Comparison of ENCODE assay signal across 9 mouse cellular contexts in genomic region chr17:29513044-29513730, GRCm38 (mm10). TPM values are rescaled to one million over a fixed set of nuclear protein-coding genes. Genes with fewer than 3 reads are reported as not detected.
DNase-seq lines count a peak whose midpoint lies in the region; ATAC-seq and TF ChIP-seq lines count a peak whose summit lies in the region.
"Had no signal": no experiment of that assay in that cellular context is flagged by ENCODE, and none has a peak within 500 bp of the region (broad histone marks: within the 10 kb centered on the region; RNA-seq: fewer than 3 reads in every experiment).

No protein-coding gene starts in this region.

- H3K4me1 ChIP-seq in kidney, adult 2 months (ENCODE audit: control insufficient read depth, insufficient read depth, low read length): peaks cover 4% of the 10 kb centered on the region; the same call in 1 of the 2 replicates
- no peaks in the 10 kb centered on the region for H3K4me1 ChIP-seq in lung, postnatal 0 days (ENCODE audit: insufficient read depth, low read depth, low read length)
- H3K4me1 ChIP-seq in small intestine, adult 2 months (ENCODE audit: control insufficient read depth, insufficient read depth, insufficient read length, low read length): peaks cover 2% of the 10 kb centered on the region; the same call in 1 of the 2 replicates

- H3K27ac ChIP-seq in kidney, adult 2 months (ENCODE audit: insufficient read depth, low read depth, low read length): no peak overlapping the region
- H3K27ac ChIP-seq in lung, postnatal 0 days (ENCODE audit: low read length): no peak overlapping the region
- H3K27ac ChIP-seq in small intestine, adult 2 months (ENCODE audit: insufficient read depth, low read depth, low read length): no peak overlapping the region
- H3K27ac ChIP-seq: embryonic facial prominence, embryonic 15.5 days had no signal

- no peak overlapping the region for H3K9ac ChIP-seq in lung, postnatal 0 days (replicated peaks; ENCODE audit: low read depth)
- H3K9ac ChIP-seq: embryonic facial prominence, embryonic 15.5 days had no signal

- H3K4me3 ChIP-seq in kidney, adult 2 months (ENCODE audit: insufficient read depth, low read depth, low read length): no peak overlapping the region
- H3K4me3 ChIP-seq in lung, postnatal 0 days (ENCODE audit: low read depth, low read length): no peak overlapping the region
- no peak overlapping the region for H3K4me3 ChIP-seq in small intestine, adult 2 months (ENCODE audit: low read depth, low read length)
- H3K4me3 ChIP-seq: embryonic facial prominence, embryonic 15.5 days had no signal

- no peak for TF ChIP-seq EP300 in lung, postnatal 0 days (IDR thresholded peaks at IDR 0.05)

- DNase-seq in right cerebral cortex, postnatal 10 days (ENCODE audit: low spot score in 2 of 2): peak; percentile 45 to 62
- no peak for DNase-seq in right cerebral cortex, adult 2 months (ENCODE audit: low spot score in 2 of 2)
- peak; percentile 84 for DNase-seq in c-Kit-positive CD71-positive TER-119-positive erythroid progenitor cells, embryonic 14.5 days (ENCODE audit: low spot score)
- DNase-seq in heart, adult 9 months (ENCODE audit: low spot score in 2 of 2): peak; percentile 50 to 55
- peak; percentile 77 for DNase-seq in kidney, adult 2 months
- DNase-seq in lung, postnatal 0 days (ENCODE audit: low spot score): peak; percentile 91
- DNase-seq in left cerebral cortex, adult 8-10 months (ENCODE audit: low spot score in 2 of 2): no peak

- TF ChIP-seq POLR2A in kidney, adult 2 months (IDR thresholded peaks at IDR 0.05; ENCODE audit: low read depth, low read length): no peak
- no peak for TF ChIP-seq POLR2A in small intestine, adult 2 months (IDR thresholded peaks at IDR 0.05; ENCODE audit: low read depth, low read length)

- no peak overlapping the region for H3K4me2 ChIP-seq in lung, postnatal 0 days (replicated peaks; ENCODE audit: low read depth, low read length)
- H3K4me2 ChIP-seq: embryonic facial prominence, embryonic 15.5 days had no signal

- WGBS in kidney, adult 2 months: 31% methylated on average over 13 of the region's 13 CpGs
- 28% methylated on average over 13 of the region's 13 CpGs for WGBS in lung, postnatal 0 days
- WGBS in small intestine, adult 2 months: 42% methylated on average over 13 of the region's 13 CpGs

- ATAC-seq in lung, postnatal 0 days: peak; percentile 83

- H3K27me3 ChIP-seq in kidney, adult 2 months (replicated peaks; ENCODE audit: control insufficient read depth, insufficient read depth, low read length): no peaks in the 10 kb centered on the region
- H3K27me3 ChIP-seq in lung, postnatal 0 days (replicated peaks; ENCODE audit: insufficient read depth, low read length): no peaks in the 10 kb centered on the region
- no peaks in the 10 kb centered on the region for H3K27me3 ChIP-seq in small intestine, adult 2 months (ENCODE audit: control insufficient read depth, insufficient read depth, low read length)
- H3K27me3 ChIP-seq: embryonic facial prominence, embryonic 15.5 days had no signal

- H3K36me3 ChIP-seq in kidney, adult 2 months (ENCODE audit: control insufficient read depth, insufficient read depth, low read length): no peaks in the 10 kb centered on the region
- H3K36me3 ChIP-seq in lung, postnatal 0 days (ENCODE audit: insufficient read depth, low read length): no peaks in the 10 kb centered on the region
- H3K36me3 ChIP-seq in small intestine, adult 2 months (ENCODE audit: control insufficient read depth, insufficient read depth, low read length): no peaks in the 10 kb centered on the region
- H3K36me3 ChIP-seq: embryonic facial prominence, embryonic 15.5 days had no signal

- no peaks in the 10 kb centered on the region for H3K9me3 ChIP-seq in lung, postnatal 0 days (ENCODE audit: low read length)
- H3K9me3 ChIP-seq: embryonic facial prominence, embryonic 15.5 days had no signal

- peak; percentile 95 for TF ChIP-seq CTCF in kidney, adult 2 months (conservative IDR thresholded peaks at IDR 0.05; ENCODE audit: insufficient read depth, insufficient read length, low read depth, low read length)
- peak; percentile 86 for TF ChIP-seq CTCF in lung, postnatal 0 days (IDR thresholded peaks at IDR 0.05)
- TF ChIP-seq CTCF in small intestine, adult 2 months (IDR thresholded peaks at IDR 0.05; ENCODE audit: extremely low read depth, insufficient read length, insufficient replicate concordance, low read depth, low read length): peak; percentile 80

RNA-seq across cellular contexts. Expression of gene Pim1, which starts 22.6 kb away (rescaled TPM):
- 16.0 and 18.8 TPM in 2 replicates for polyA plus RNA-seq in kidney, adult 2 months (2012; rRNA removed)
- polyA plus RNA-seq in lung, postnatal 0 days (2015; fragmentation: Nextera tagmentation; extraction: Ambion mirVana): 30.0 and 49.5 TPM in 2 replicates
- polyA plus RNA-seq in small intestine, adult 2 months (2012; rRNA removed): 38.9 and 160 TPM in 2 replicates
- 1 to 10 TPM; 4.3 to 6.0 (median 5.1) TPM for total RNA-seq in left cerebral cortex, adult 8-10 months (2022)

RNA-seq across cellular contexts. Expression of gene Gm17657, which starts 36.3 kb away (rescaled TPM):
- not detected in 2 replicates for polyA plus RNA-seq in kidney, adult 2 months (2012; rRNA removed)
- not detected in 2 replicates for polyA plus RNA-seq in lung, postnatal 0 days (2015; fragmentation: Nextera tagmentation; extraction: Ambion mirVana)
- polyA plus RNA-seq in small intestine, adult 2 months (2012; rRNA removed): not detected in 2 replicates
- total RNA-seq in left cerebral cortex, adult 8-10 months (2022): not detected
- polyA plus RNA-seq: embryonic facial prominence, embryonic 15.5 days had no signal

RNA-seq across cellular contexts. Expression of gene Tbc1d22b, which starts 36.4 kb away (rescaled TPM):
- 30.0 and 34.5 TPM in 2 replicates for polyA plus RNA-seq in kidney, adult 2 months (2012; rRNA removed)
- 5.9 and 6.7 TPM in 2 replicates for polyA plus RNA-seq in lung, postnatal 0 days (2015; fragmentation: Nextera tagmentation; extraction: Ambion mirVana)
- polyA plus RNA-seq in small intestine, adult 2 months (2012; rRNA removed): 13.8 and 27.3 TPM in 2 replicates
- 10 to 100 TPM; 35.6 to 39.5 (median 38.4) TPM for total RNA-seq in left cerebral cortex, adult 8-10 months (2022)

RNA-seq across cellular contexts. Expression of gene Tmem217, which starts 39.0 kb away (rescaled TPM):
- polyA plus RNA-seq in kidney, adult 2 months (2012; rRNA removed): 1.3 and 1.7 TPM in 2 replicates
- 0.31 and 0.76 TPM in 2 replicates for polyA plus RNA-seq in lung, postnatal 0 days (2015; fragmentation: Nextera tagmentation; extraction: Ambion mirVana)
- 0.29 TPM in 1 of 2 replicates, not detected in the other for polyA plus RNA-seq in small intestine, adult 2 months (2012; rRNA removed)
- total RNA-seq in left cerebral cortex, adult 8-10 months (2022): not detected

Comparison
In these comparisons a context has a peak if more than half of its experiments do, and no peak if none do; other contexts are left out.
1. DNase-seq: peak in right cerebral cortex, postnatal 10 days (2 of 2), c-Kit-positive CD71-positive TER-119-positive erythroid progenitor cells, embryonic 14.5 days (single experiment), heart, adult 9 months (2 of 2), kidney, adult 2 months (single experiment) and lung, postnatal 0 days (single experiment); none in right cerebral cortex, adult 2 months (0 of 2) and left cerebral cortex, adult 8-10 months (0 of 2).
2. Peak in every context shown above with its lines, with median percentiles within 50 percentile points of each other: CTCF ChIP-seq.